Mouse (Mus musculus) neural tube, embryonic 15.5 days (tissue): ENCODE measurements around the gene Stx1a. TPM values are rescaled to one million over a fixed set of nuclear protein-coding genes. Genes with fewer than 3 reads are reported as not detected.
A peak's percentile ranks its signal among the peaks of the same experiment; 100 is the strongest.

Experiments
- ATAC-seq: fragments of 200-750 bp; cut with Nextera tagmentation; 2 replicates; pipeline ENCODE4 v1.8.0; 2017; ENCODE audit warnings: mild to moderate bottlenecking, moderate TSS enrichment, moderate library complexity; ENCODE audit not compliant: low FRiP score
- H3K27ac ChIP-seq: fragments of 300-500 bp; sonication (generic); replicated peaks from 2 replicates; pipeline ENCODE4 v1.5.1; 2015; ENCODE audit warnings: mild to moderate bottlenecking, inconsistent platforms
- H3K27me3 ChIP-seq: fragments of 300-500 bp; sonication (generic); replicated peaks from 2 replicates; pipeline ENCODE4 v1.6.1; 2015; ENCODE audit warnings: inconsistent platforms
- H3K36me3 ChIP-seq: fragments of 300-500 bp; sonication (generic); 2 replicates; pipeline ENCODE4 v1.6.1; 2015; ENCODE audit warnings: inconsistent platforms
- H3K4me1 ChIP-seq: fragments of 300-500 bp; sonication (generic); 2 replicates; pipeline ENCODE4 v1.6.1; 2015; ENCODE audit warnings: inconsistent platforms
- H3K4me2 ChIP-seq: fragments of 300-500 bp; sonication (generic); 2 replicates; pipeline ENCODE4 v1.6.1; 2015; ENCODE audit warnings: inconsistent platforms, mild to moderate bottlenecking, moderate library complexity
- H3K4me3 ChIP-seq: fragments of 300-500 bp; sonication (generic); replicated peaks from 2 replicates; pipeline ENCODE4 v1.5.1; 2015; ENCODE audit warnings: mild to moderate bottlenecking, inconsistent platforms
- H3K9ac ChIP-seq: fragments of 300-500 bp; sonication (generic); replicated peaks from 2 replicates; pipeline ENCODE4 v1.6.1; 2015; ENCODE audit warnings: mild to moderate bottlenecking, inconsistent platforms
- H3K9me3 ChIP-seq: fragments of 300-500 bp; sonication (generic); replicated peaks from 2 replicates; pipeline ENCODE4 v1.6.1; 2016; ENCODE audit warnings: inconsistent platforms
- WGBS: fragments of 180-500 bp; shearing (Covaris S2); methylation state at CpG from one replicate; pipeline ENCODE4 v1.1.7; 2015; ENCODE audit warnings: mixed read lengths; 5-methylcytosine and 5-hydroxymethylcytosine counted together
- polyA plus RNA-seq: library from polyadenylated mRNA; unstranded; fragments of >200 nt; fragmentation: Nextera tagmentation; extraction: Ambion mirVana; gene quantifications from 2 replicates; pipeline ENCODE4 v1.2.1, GENCODE M21; 2015

The Stx1a gene
- polyA plus RNA-seq, 1 experiment from 2014 or later = 141 TPM

- H3K36me3 ChIP-seq = no peaks in the 10 kb centered on the region
- H3K4me2 ChIP-seq = peak overlapping the region; percentile 15
- ATAC-seq = no peak
- 67% methylated on average over 18 of the region's 18 CpGs for WGBS
- peaks cover 35% of the 10 kb centered on the region for H3K4me1 ChIP-seq
- no peak overlapping the region for H3K9ac ChIP-seq
- H3K27me3 ChIP-seq = no peaks in the 10 kb centered on the region
- H3K9me3 ChIP-seq = no peaks in the 10 kb centered on the region
- no peak overlapping the region; the same call in 1 of the 2 replicates for H3K27ac ChIP-seq
- H3K4me3 ChIP-seq = no peak overlapping the region
Observed at GRCm38 (mm10) chr5:135029007-135029854, 5.9 kb downstream of the Stx1a start.

DNA sequence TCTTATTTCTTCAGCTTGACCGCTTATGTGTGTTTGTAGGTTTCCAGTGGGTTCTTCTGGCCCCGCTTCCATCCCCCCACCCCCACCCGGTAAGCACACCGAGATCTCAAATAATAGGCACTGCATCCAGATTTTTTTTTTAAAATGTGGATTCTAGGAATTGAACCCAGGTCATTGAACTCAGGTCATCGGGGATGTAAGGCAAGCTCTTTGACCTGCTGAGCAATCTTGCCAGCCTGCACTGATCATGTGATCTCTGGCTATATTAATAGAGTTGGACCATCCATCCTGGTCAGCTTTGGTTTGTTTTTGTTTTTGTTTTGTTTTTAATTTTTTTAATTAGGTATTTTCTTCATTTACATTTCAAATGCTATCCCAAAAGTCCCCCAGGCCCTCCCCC lies 9.3 kb downstream of the Stx1a start:
- 96% methylated on average over 5 of the region's 5 CpGs for WGBS
- Histone ChIP-seq H3K4me1 (peaks cover 16% of the 10 kb centered on the region), H3K27ac (no peak overlapping the region), H3K27me3 (no peaks in the 10 kb centered on the region), H3K4me2 (no peak overlapping the region), H3K9ac (no peak overlapping the region), H3K4me3 (no peak overlapping the region), H3K36me3 (peaks cover 3% of the 10 kb centered on the region; the same call in 1 of the 2 replicates), H3K9me3 (no peaks in the 10 kb centered on the region)
- ATAC-seq = no peak

DNA sequence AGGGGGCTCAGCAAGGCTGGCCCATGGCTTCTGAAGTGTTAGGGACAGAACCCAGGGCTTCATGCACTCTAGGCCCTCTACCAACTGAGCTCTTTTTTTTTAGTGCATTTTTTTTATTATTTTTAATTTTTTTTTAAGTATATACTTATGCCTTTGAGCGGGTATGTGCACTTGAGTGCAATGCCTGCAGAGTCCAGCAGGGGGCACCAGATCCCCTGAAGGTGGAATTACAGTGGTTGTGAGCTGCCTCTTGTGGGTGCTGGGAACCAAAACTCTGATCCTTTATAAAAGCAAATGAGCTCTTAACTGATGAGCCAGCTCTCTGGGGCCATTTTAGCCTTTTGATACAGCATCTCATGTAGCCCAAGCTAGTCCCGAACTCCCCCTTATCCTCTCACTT lies 11.3 kb downstream of the Stx1a start:
- Histone ChIP-seq H3K4me3 (no peak overlapping the region), H3K27me3 (no peaks in the 10 kb centered on the region), H3K4me2 (no peak overlapping the region), H3K4me1 (peaks cover 6% of the 10 kb centered on the region; the same call in 1 of the 2 replicates), H3K36me3 (peaks cover 14% of the 10 kb centered on the region), H3K27ac (no peak overlapping the region), H3K9ac (no peak overlapping the region), H3K9me3 (no peaks in the 10 kb centered on the region)
- ATAC-seq = no peak
- 97% methylated on average over 2 of the region's 2 CpGs for WGBS

GRCm38 (mm10) chr5:135035608-135036359 lies 12.5 kb downstream of the Stx1a start:
- H3K27me3 ChIP-seq = no peaks in the 10 kb centered on the region
- no peak overlapping the region for H3K27ac ChIP-seq
- no peak for ATAC-seq
- H3K9ac ChIP-seq = no peak overlapping the region
- WGBS = 69% methylated on average over 18 of the region's 18 CpGs
- no peaks in the 10 kb centered on the region for H3K9me3 ChIP-seq
- no peak overlapping the region for H3K4me2 ChIP-seq
- peaks cover 14% of the 10 kb centered on the region for H3K36me3 ChIP-seq
- peaks cover 6% of the 10 kb centered on the region; the same call in 1 of the 2 replicates for H3K4me1 ChIP-seq
- H3K4me3 ChIP-seq = no peak overlapping the region

GRCm38 (mm10) chr5:135037946-135038345 lies 14.7 kb downstream of the Stx1a start:
- Histone ChIP-seq H3K4me1 (peaks cover 6% of the 10 kb centered on the region; the same call in 1 of the 2 replicates), H3K9me3 (no peaks in the 10 kb centered on the region), H3K27ac (no peak overlapping the region), H3K36me3 (peaks cover 14% of the 10 kb centered on the region), H3K27me3 (no peaks in the 10 kb centered on the region), H3K4me2 (no peak overlapping the region), H3K9ac (no peak overlapping the region), H3K4me3 (no peak overlapping the region)
- WGBS = 96% methylated on average over 3 of the region's 3 CpGs
- no peak for ATAC-seq

- Histone ChIP-seq H3K4me2 (no peak overlapping the region), H3K4me3 (no peak overlapping the region), H3K9me3 (no peaks in the 10 kb centered on the region), H3K36me3 (peaks cover 19% of the 10 kb centered on the region), H3K4me1 (peaks cover 6% of the 10 kb centered on the region; the same call in 1 of the 2 replicates), H3K9ac (no peak overlapping the region), H3K27me3 (no peaks in the 10 kb centered on the region), H3K27ac (no peak overlapping the region)
- 87% methylated on average over 9 of the region's 9 CpGs for WGBS
- no peak for ATAC-seq
Observed at GRCm38 (mm10) chr5:135039541-135039940, 16.3 kb downstream of the Stx1a start.

DNA sequence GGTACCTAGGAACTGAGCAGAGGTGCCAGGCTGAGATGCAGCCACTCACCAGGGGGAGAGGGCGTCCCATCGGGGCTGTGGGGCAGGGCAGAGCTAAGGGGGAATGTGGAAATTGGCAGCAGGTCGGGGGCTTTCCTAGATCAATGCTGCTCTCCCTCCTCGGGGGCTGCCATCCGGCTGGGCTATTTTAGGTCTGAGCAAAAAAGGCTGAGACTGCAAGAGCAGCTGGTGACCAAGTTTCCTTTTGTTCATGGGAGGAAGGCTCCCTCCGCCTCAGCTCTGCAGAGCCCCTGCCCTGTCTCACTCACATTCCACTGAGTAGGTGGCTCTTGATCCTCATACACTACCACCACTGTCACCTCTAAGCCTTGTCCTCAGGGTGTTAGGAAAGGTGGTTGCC lies 16.8 kb downstream of the Stx1a start:
- WGBS = 57% methylated on average over 6 of the region's 6 CpGs
- H3K36me3 ChIP-seq = peaks cover 24% of the 10 kb centered on the region
- no peak overlapping the region for H3K27ac ChIP-seq
- H3K4me2 ChIP-seq = no peak overlapping the region
- H3K27me3 ChIP-seq = no peaks in the 10 kb centered on the region
- H3K4me3 ChIP-seq = no peak overlapping the region
- ATAC-seq = no peak
- H3K9me3 ChIP-seq = no peaks in the 10 kb centered on the region
- no peak overlapping the region for H3K9ac ChIP-seq
- H3K4me1 ChIP-seq = peaks cover 6% of the 10 kb centered on the region; the same call in 1 of the 2 replicates

DNA sequence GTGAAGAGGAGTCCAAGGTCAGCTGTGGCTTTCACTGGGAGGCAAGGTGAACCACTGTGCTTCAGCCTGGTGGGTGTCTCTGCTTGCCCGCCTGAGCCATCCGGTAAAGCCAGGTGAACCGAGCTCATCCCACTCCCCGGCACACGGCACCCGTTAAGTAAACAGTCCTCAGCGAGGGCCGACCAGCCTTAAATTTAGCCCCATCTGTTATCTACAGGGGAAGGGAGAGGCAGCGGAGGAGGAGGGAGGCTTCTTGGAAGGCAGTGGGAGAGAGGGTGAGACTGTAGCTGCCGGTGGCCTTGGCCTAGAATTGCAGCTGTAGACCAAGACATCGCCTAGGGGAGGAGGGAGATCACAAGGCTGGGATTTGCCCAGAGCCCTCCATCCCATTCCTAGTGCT lies 17.5 kb downstream of the Stx1a start:
- 85% methylated on average over 11 of the region's 11 CpGs for WGBS
- no peak for ATAC-seq
- H3K4me1 ChIP-seq = peaks cover 2% of the 10 kb centered on the region; the same call in 1 of the 2 replicates
- peaks cover 32% of the 10 kb centered on the region for H3K36me3 ChIP-seq
- H3K27ac ChIP-seq = no peak overlapping the region
- no peak overlapping the region for H3K9ac ChIP-seq
- no peak overlapping the region for H3K4me2 ChIP-seq
- no peaks in the 10 kb centered on the region for H3K27me3 ChIP-seq
- no peaks in the 10 kb centered on the region for H3K9me3 ChIP-seq
- H3K4me3 ChIP-seq = no peak overlapping the region

DNA sequence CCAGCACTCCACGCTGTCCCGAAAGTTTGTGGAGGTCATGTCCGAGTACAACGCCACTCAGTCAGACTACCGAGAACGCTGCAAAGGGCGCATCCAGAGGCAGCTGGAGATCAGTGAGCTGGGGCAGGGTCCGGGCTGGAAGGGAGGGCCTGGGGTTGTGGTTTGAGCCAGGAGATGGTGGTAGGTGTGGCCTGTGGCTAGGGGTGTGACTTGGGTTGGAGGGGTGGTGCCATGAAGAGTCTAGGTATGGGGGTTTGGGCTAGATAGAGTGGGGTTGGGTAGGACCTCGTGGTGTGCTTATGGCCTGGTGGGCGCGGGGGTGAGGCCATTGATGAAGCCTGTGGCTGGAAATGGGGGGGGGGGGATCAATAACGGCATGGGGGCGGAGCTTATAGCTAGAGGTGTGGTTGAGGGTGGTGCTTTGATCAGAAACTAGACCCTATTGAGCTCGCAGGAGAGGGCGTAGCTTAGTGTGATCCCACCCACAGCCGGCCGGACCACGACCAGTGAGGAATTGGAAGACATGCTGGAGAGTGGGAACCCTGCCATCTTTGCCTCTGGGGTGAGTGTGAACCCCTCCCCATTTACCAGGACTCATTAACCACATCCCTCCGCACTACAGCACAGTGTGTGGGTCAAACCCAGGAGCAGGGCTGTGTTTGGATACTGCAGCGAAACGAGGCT lies 19.0 kb downstream of the Stx1a start:
- Histone ChIP-seq H3K4me1 (no peaks in the 10 kb centered on the region), H3K27me3 (no peaks in the 10 kb centered on the region), H3K4me2 (no peak overlapping the region), H3K9ac (no peak overlapping the region), H3K4me3 (no peak overlapping the region), H3K36me3 (peaks cover 41% of the 10 kb centered on the region), H3K9me3 (no peaks in the 10 kb centered on the region), H3K27ac (no peak overlapping the region)
- 26% methylated on average over 21 of the region's 21 CpGs for WGBS
- no peak; the same call in 1 of the 2 replicates for ATAC-seq

DNA sequence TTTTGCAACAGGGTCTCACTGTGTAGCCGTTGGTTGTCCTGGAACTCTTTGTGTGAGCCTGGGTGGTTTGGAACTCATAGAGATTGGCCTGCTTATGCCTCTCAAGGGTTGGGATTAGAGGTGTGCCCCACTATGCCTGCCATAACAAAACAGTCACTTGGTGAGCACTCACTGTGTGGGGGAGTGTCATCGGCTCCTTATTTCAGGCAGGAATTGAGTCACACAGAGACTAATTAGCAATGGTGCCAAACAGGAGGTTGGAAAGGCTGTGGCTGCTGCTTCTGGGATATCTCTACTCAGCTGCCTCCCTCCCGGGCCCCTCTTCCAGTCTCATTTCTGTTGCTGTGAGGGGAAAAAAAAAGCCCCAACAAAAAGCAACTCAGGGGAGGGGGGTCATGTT lies 21.3 kb downstream of the Stx1a start:
- Histone ChIP-seq H3K4me3 (no peak overlapping the region), H3K4me1 (no peaks in the 10 kb centered on the region), H3K27ac (no peak overlapping the region), H3K36me3 (peaks cover 40% of the 10 kb centered on the region), H3K9me3 (no peaks in the 10 kb centered on the region), H3K9ac (no peak overlapping the region), H3K27me3 (no peaks in the 10 kb centered on the region), H3K4me2 (no peak overlapping the region)
- 94% methylated on average over 3 of the region's 3 CpGs for WGBS
- ATAC-seq = no peak

- 97% methylated on average over 5 of the region's 5 CpGs for WGBS
- H3K4me3 ChIP-seq = no peak overlapping the region
- ATAC-seq = no peak
- no peaks in the 10 kb centered on the region for H3K27me3 ChIP-seq
- H3K9ac ChIP-seq = no peak overlapping the region
- peaks cover 73% of the 10 kb centered on the region for H3K36me3 ChIP-seq
- no peaks in the 10 kb centered on the region for H3K4me1 ChIP-seq
- H3K4me2 ChIP-seq = no peak overlapping the region
- no peak overlapping the region for H3K27ac ChIP-seq
- H3K9me3 ChIP-seq = no peaks in the 10 kb centered on the region
Observed at GRCm38 (mm10) chr5:135048539-135048938, 25.3 kb downstream of the Stx1a start.
